20 mouse cellular contexts compared by ENCODE assay signal in genomic region chr11:97572089-97572345, GRCm38 (mm10). TPM values are rescaled to one million over a fixed set of nuclear protein-coding genes. Genes with fewer than 3 reads are reported as not detected.
DNase-seq lines count a peak whose midpoint lies in the region; ATAC-seq and TF ChIP-seq lines count a peak whose summit lies in the region.
"Had no signal": no experiment of that assay in that cellular context is flagged by ENCODE, and none has a peak within 500 bp of the region (broad histone marks: within the 10 kb centered on the region; RNA-seq: fewer than 3 reads in every experiment).

No protein-coding gene starts in this region.

- no peaks in the 10 kb centered on the region for H3K27me3 ChIP-seq in forebrain, embryonic 14.5 days (replicated peaks; ENCODE audit: control insufficient read depth, insufficient read depth, low read length)
- no peaks in the 10 kb centered on the region for H3K27me3 ChIP-seq in hindbrain, embryonic 15.5 days
- no peaks in the 10 kb centered on the region for H3K27me3 ChIP-seq in midbrain, embryonic 16.5 days (ENCODE audit: control insufficient read depth, insufficient read depth, low read depth, low read length)
- H3K27me3 ChIP-seq in liver, embryonic 12.5 days (replicated peaks): peaks cover 100% of the 10 kb centered on the region

- no peaks in the 10 kb centered on the region for H3K36me3 ChIP-seq in forebrain, embryonic 14.5 days (ENCODE audit: control insufficient read depth, insufficient read depth, low read length)
- H3K36me3 ChIP-seq in hindbrain, embryonic 15.5 days: no peaks in the 10 kb centered on the region
- H3K36me3 ChIP-seq in midbrain, embryonic 16.5 days (ENCODE audit: control insufficient read depth, insufficient read depth, low read length): no peaks in the 10 kb centered on the region
- no peaks in the 10 kb centered on the region for H3K36me3 ChIP-seq in liver, embryonic 12.5 days
- H3K36me3 ChIP-seq: embryonic facial prominence, embryonic 13.5 days; intestine, embryonic 15.5 days; limb, embryonic 15.5 days had no signal

- H3K4me1 ChIP-seq in cortical plate, adult 2 months (ENCODE audit: control insufficient read depth, insufficient read depth, low read length): peaks cover 5% of the 10 kb centered on the region; the same call in 1 of the 2 replicates
- H3K4me1 ChIP-seq in forebrain, embryonic 14.5 days (ENCODE audit: control insufficient read depth, insufficient read depth, low read length): peaks cover 73% of the 10 kb centered on the region
- peaks cover 83% of the 10 kb centered on the region for H3K4me1 ChIP-seq in hindbrain, embryonic 15.5 days (replicated peaks)
- H3K4me1 ChIP-seq in midbrain, embryonic 16.5 days (ENCODE audit: control insufficient read depth, insufficient read depth, low read length): peaks cover 71% of the 10 kb centered on the region
- H3K4me1 ChIP-seq in liver, embryonic 12.5 days: peaks cover 24% of the 10 kb centered on the region

- H3K27ac ChIP-seq in cortical plate, adult 2 months (ENCODE audit: insufficient read depth, low read length): peak overlapping the region; percentile 82
- H3K27ac ChIP-seq in forebrain, embryonic 14.5 days (ENCODE audit: low read depth, low read length): peak overlapping the region; percentile 98
- H3K27ac ChIP-seq in hindbrain, embryonic 15.5 days (replicated peaks): peak overlapping the region; percentile 95
- peak overlapping the region; percentile 82 for H3K27ac ChIP-seq in midbrain, embryonic 16.5 days (ENCODE audit: low read length)
- no peak overlapping the region for H3K27ac ChIP-seq in liver, embryonic 12.5 days
- H3K27ac ChIP-seq: embryonic facial prominence, embryonic 13.5 days; intestine, embryonic 15.5 days; kidney, postnatal 0 days; limb, embryonic 15.5 days; macrophage had no signal

- H3K4me3 ChIP-seq in cortical plate, adult 2 months (ENCODE audit: insufficient read depth, low read length): peak overlapping the region; percentile 94
- H3K4me3 ChIP-seq in forebrain, embryonic 14.5 days (ENCODE audit: low read depth, low read length): peak overlapping the region; percentile 90
- H3K4me3 ChIP-seq in hindbrain, embryonic 15.5 days: peak overlapping the region; percentile 82
- peak overlapping the region; percentile 74 for H3K4me3 ChIP-seq in midbrain, embryonic 16.5 days (ENCODE audit: low read depth, low read length)
- H3K4me3 ChIP-seq in liver, embryonic 12.5 days: no peak overlapping the region
- H3K4me3 ChIP-seq: embryonic facial prominence, embryonic 13.5 days; intestine, embryonic 15.5 days; limb, embryonic 15.5 days had no signal

- peak overlapping the region; percentile 86 for H3K4me2 ChIP-seq in forebrain, embryonic 14.5 days (ENCODE audit: low read length)
- peak overlapping the region; percentile 90 for H3K4me2 ChIP-seq in hindbrain, embryonic 15.5 days
- peak overlapping the region; percentile 91 for H3K4me2 ChIP-seq in midbrain, embryonic 16.5 days (ENCODE audit: low read length)
- no peak overlapping the region for H3K4me2 ChIP-seq in liver, embryonic 12.5 days
- H3K4me2 ChIP-seq: intestine, embryonic 15.5 days; limb, embryonic 15.5 days had no signal

- peak overlapping the region; percentile 99 for H3K9ac ChIP-seq in forebrain, embryonic 14.5 days (ENCODE audit: low read length)
- H3K9ac ChIP-seq in hindbrain, embryonic 15.5 days: peak overlapping the region; percentile 96
- peak overlapping the region; percentile 98 for H3K9ac ChIP-seq in midbrain, embryonic 16.5 days (ENCODE audit: low read depth, low read length)
- H3K9ac ChIP-seq in liver, embryonic 12.5 days: no peak overlapping the region
- H3K9ac ChIP-seq: embryonic facial prominence, embryonic 13.5 days; intestine, embryonic 15.5 days; limb, embryonic 15.5 days had no signal

- WGBS in forebrain, embryonic 14.5 days: 29% methylated on average over 5 of the region's 5 CpGs
- 44% methylated on average over 5 of the region's 5 CpGs for WGBS in hindbrain, embryonic 15.5 days
- 28% methylated on average over 5 of the region's 5 CpGs for WGBS in midbrain, embryonic 16.5 days
- WGBS in liver, embryonic 12.5 days (ENCODE audit: insufficient replicate concordance): 20% methylated on average over 5 of the region's 5 CpGs

- no peak for DNase-seq in forebrain, embryonic 14.5 days (ENCODE audit: low spot score)
- no peak for DNase-seq in ovary, postnatal 36 days (ENCODE audit: low spot score)
- no peak for DNase-seq in adrenal gland, adult 2 months
- DNase-seq: adrenal gland, postnatal 36 days; heart, adult 18-20 months; layer of hippocampus, adult 9-11 months; lung, adult 18-20 months; thymus, adult 18-20 months had no signal

- no peaks in the 10 kb centered on the region for H3K9me3 ChIP-seq in forebrain, embryonic 14.5 days (replicated peaks; ENCODE audit: control insufficient read depth, low read length)
- H3K9me3 ChIP-seq in hindbrain, embryonic 15.5 days: no peaks in the 10 kb centered on the region
- H3K9me3 ChIP-seq in midbrain, embryonic 16.5 days (replicated peaks; ENCODE audit: control insufficient read depth, low read length, poor library complexity, severe bottlenecking): no peaks in the 10 kb centered on the region
- H3K9me3 ChIP-seq in liver, embryonic 12.5 days (replicated peaks): no peaks in the 10 kb centered on the region
- H3K9me3 ChIP-seq: embryonic facial prominence, embryonic 13.5 days; intestine, embryonic 15.5 days; limb, embryonic 15.5 days had no signal

- TF ChIP-seq CTCF in cortical plate, adult 2 months (IDR thresholded peaks at IDR 0.05; ENCODE audit: extremely low read depth, insufficient read depth, low read length): no peak

- no peak for TF ChIP-seq POLR2A in cortical plate, adult 2 months (IDR thresholded peaks at IDR 0.05; ENCODE audit: extremely low read depth, insufficient read depth, low read length)

- no peak for ATAC-seq in forebrain, embryonic 14.5 days
- no peak for ATAC-seq in hindbrain, embryonic 15.5 days (ENCODE audit: low FRiP score, low read depth)
- no peak for ATAC-seq in midbrain, embryonic 16.5 days
- ATAC-seq in liver, embryonic 12.5 days: no peak
- ATAC-seq: CD4-positive, CD25-positive, alpha-beta regulatory T cell, adult 4 months; intestine, embryonic 15.5 days had no signal

RNA-seq across cellular contexts. Expression of gene Srcin1, which starts 4.0 kb away (rescaled TPM):
- 141 and 146 TPM in 2 replicates for polyA plus RNA-seq in cortical plate, adult 2 months (2012; rRNA removed)
- 5.6 and 6.4 TPM in 2 replicates for polyA plus RNA-seq in forebrain, embryonic 14.5 days (2014; fragmentation: Nextera tagmentation; extraction: Ambion mirVana)
- polyA plus RNA-seq in hindbrain, embryonic 15.5 days (2015; fragmentation: Nextera tagmentation; extraction: Ambion mirVana): 11.9 TPM in 2 replicates
- 9.2 and 10.4 TPM in 2 replicates for polyA plus RNA-seq in midbrain, embryonic 16.5 days (2015; fragmentation: Nextera tagmentation; extraction: Ambion mirVana)
- 0.01 and 0.10 TPM in 2 replicates for polyA plus RNA-seq in liver, embryonic 12.5 days (2016; fragmentation: Nextera tagmentation; extraction: Ambion mirVana)
- total RNA-seq in adrenal gland, adult 2 months (2021): 10 to 100 TPM; 11.2 to 13.9 TPM
- polyA plus RNA-seq in adrenal gland, adult 2 months (2012; rRNA removed): 13.8 and 17.9 TPM in 2 replicates
- polyA plus RNA-seq: CD4-positive, CD25-positive, alpha-beta regulatory T cell, adult 4 months; heart, postnatal 0 days had no signal

RNA-seq across cellular contexts. Expression of gene Epop, which starts 57.5 kb away (rescaled TPM):
- 89.5 and 95.2 TPM in 2 replicates for polyA plus RNA-seq in cortical plate, adult 2 months (2012; rRNA removed)
- polyA plus RNA-seq in forebrain, embryonic 14.5 days (2014; fragmentation: Nextera tagmentation; extraction: Ambion mirVana): 2.5 and 3.3 TPM in 2 replicates
- polyA plus RNA-seq in hindbrain, embryonic 15.5 days (2015; fragmentation: Nextera tagmentation; extraction: Ambion mirVana): 2.6 and 3.0 TPM in 2 replicates
- polyA plus RNA-seq in midbrain, embryonic 16.5 days (2015; fragmentation: Nextera tagmentation; extraction: Ambion mirVana): 1.2 and 1.3 TPM in 2 replicates
- 3.6 and 4.1 TPM in 2 replicates for polyA plus RNA-seq in liver, embryonic 12.5 days (2016; fragmentation: Nextera tagmentation; extraction: Ambion mirVana)
- total RNA-seq in adrenal gland, adult 2 months (2021): 1 to 10 TPM; 2.0 to 6.8 TPM
- 10.6 and 16.2 TPM in 2 replicates for polyA plus RNA-seq in adrenal gland, adult 2 months (2012; rRNA removed)
- total RNA-seq: MEL had no signal
